Mouse (Mus musculus): ENCODE data around the gene Klhl29.

GRCm38 (mm10) chr12:5219913-5220575 is 155.4 kb downstream of the Klhl29 start:
- no peak for TF ChIP-seq CTCF (IDR thresholded peaks at IDR 0.05; ENCODE audit: low read depth)
- no peak for TF ChIP-seq EP300 (optimal IDR thresholded peaks at IDR 0.05)
